Mouse (Mus musculus) kidney, postnatal 25 days (tissue): ENCODE measurements around the gene Tmem33.

Experiments
- DNase-seq, 2 experiments: peaks; one replicate each; pipeline ENCODE4 v3.0.0; 2021; ENCODE audit warnings: mixed read lengths in 2 of 2

Tmem33 gene

GRCm38 (mm10) chr5:67260531-67261371 is at the start of gene Tmem33:
Tmem33 (plus strand) TSS chr5:67260565.
- peak; percentile 96 to 97 for DNase-seq

- DNase-seq, result no peak
Observed at GRCm38 (mm10) chr5:67213168-67213567, 47.2 kb upstream of the Tmem33 start.

- no peak for DNase-seq
Observed at GRCm38 (mm10) chr5:67215121-67216030, 45.0 kb upstream of the Tmem33 start.

- DNase-seq, result no peak
Observed at GRCm38 (mm10) chr5:67216031-67216778, 44.2 kb upstream of the Tmem33 start.

GRCm38 (mm10) chr5:67216779-67217095 is 43.6 kb upstream of the Tmem33 start:
- no peak for DNase-seq

- DNase-seq, result no peak
Observed at GRCm38 (mm10) chr5:67221901-67222300, 38.5 kb upstream of the Tmem33 start.

- peak in 1 of 2 experiments; percentile 26 for DNase-seq
Observed at GRCm38 (mm10) chr5:67222440-67223390, 37.6 kb upstream of the Tmem33 start.

GRCm38 (mm10) chr5:67223391-67224121 is 36.8 kb upstream of the Tmem33 start:
- no peak for DNase-seq

- DNase-seq, result no peak
Observed at GRCm38 (mm10) chr5:67224122-67224502, 36.3 kb upstream of the Tmem33 start.

- DNase-seq, result no peak
Observed at GRCm38 (mm10) chr5:67225758-67226157, 34.6 kb upstream of the Tmem33 start.

GRCm38 (mm10) chr5:67227261-67227660 is 33.1 kb upstream of the Tmem33 start:
- DNase-seq, result no peak

GRCm38 (mm10) chr5:67227682-67228444 is 32.5 kb upstream of the Tmem33 start:
- no peak for DNase-seq

- DNase-seq, result no peak
Observed at GRCm38 (mm10) chr5:67234682-67235081, 25.7 kb upstream of the Tmem33 start.

GRCm38 (mm10) chr5:67235462-67235861 is 24.9 kb upstream of the Tmem33 start:
- DNase-seq, result no peak

- DNase-seq, result no peak
Observed at GRCm38 (mm10) chr5:67236601-67237000, 23.8 kb upstream of the Tmem33 start.

GRCm38 (mm10) chr5:67238303-67238702 is 22.1 kb upstream of the Tmem33 start:
- peak in 1 of 2 experiments; percentile 44 for DNase-seq

- no peak for DNase-seq
Observed at GRCm38 (mm10) chr5:67241713-67242112, 18.7 kb upstream of the Tmem33 start.

GRCm38 (mm10) chr5:67243231-67243630 is 17.1 kb upstream of the Tmem33 start:
- no peak for DNase-seq

GRCm38 (mm10) chr5:67252261-67252660 is 8.1 kb upstream of the Tmem33 start:
- DNase-seq, result no peak

- no peak for DNase-seq
Observed at GRCm38 (mm10) chr5:67255664-67256063, 4.7 kb upstream of the Tmem33 start.
